In the genomic region with DNA sequence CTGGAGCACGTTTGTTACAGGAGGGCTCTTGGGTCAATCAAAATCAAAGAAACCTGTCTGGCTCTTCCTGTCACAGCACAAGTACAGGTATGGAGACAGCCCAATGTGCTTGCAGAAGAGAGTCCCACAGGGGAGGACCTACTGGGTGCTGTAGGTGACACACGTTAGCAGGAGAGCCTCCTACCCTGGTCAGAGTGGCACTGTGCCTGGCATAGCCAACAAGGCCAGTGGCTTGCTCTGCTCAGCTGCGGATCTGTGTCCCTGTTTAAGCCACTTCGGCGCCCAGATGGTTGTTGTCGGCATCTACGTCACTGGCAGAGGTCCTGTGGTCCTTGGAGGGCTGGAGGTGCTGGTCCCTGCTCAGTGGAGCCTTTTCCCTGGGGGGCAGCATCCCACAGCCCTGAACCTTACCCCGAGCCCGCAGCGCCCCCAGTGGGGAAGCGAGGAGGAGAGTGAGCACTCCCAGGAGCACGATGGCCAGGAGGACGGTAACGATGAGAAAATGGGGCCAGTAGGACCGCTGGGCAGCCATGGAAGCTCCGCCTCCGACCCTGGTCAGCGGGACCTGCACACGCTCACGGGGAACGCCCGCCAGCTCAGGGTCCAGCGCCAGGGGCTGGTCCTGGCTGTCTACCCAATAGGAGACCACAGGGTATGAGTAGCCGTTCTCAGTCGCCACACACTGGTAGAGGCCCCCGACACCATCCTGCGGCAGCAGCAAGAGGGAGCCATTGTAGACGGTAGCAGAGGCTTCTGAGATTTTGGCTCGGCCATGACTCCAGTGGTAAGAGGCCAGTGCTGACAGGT, we compare ENCODE assay signal across 8 mouse cellular contexts. TPM values are rescaled to one million over a fixed set of nuclear protein-coding genes. Genes with fewer than 3 reads are reported as not detected.
DNase-seq lines count a peak whose midpoint lies in the region; ATAC-seq and TF ChIP-seq lines count a peak whose summit lies in the region.

No protein-coding gene starts in this region.

- H3K4me3 ChIP-seq in intestine, postnatal 0 days (ENCODE audit: low read depth, low read length): no peak overlapping the region
- peak overlapping the region; percentile 30 for H3K4me3 ChIP-seq in liver, embryonic 13.5 days (replicated peaks)
- peak overlapping the region; percentile 25 for H3K4me3 ChIP-seq in neural tube, embryonic 12.5 days

- peaks cover 6% of the 10 kb centered on the region; the same call in 1 of the 2 replicates for H3K4me1 ChIP-seq in intestine, postnatal 0 days (replicated peaks; ENCODE audit: control insufficient read depth, insufficient read depth, low read length)
- peaks cover 37% of the 10 kb centered on the region for H3K4me1 ChIP-seq in liver, embryonic 13.5 days (replicated peaks)
- H3K4me1 ChIP-seq in neural tube, embryonic 12.5 days: peaks cover 18% of the 10 kb centered on the region

- peak; percentile 61 to 66 for DNase-seq in B cell, adult 2 months
- peak; percentile 66 to 69 for DNase-seq in adrenal gland, adult 18-20 months (ENCODE audit: low spot score in 2 of 2)
- DNase-seq in embryo, embryonic 11 days: peak; percentile 88
- DNase-seq in gastrocnemius, postnatal 25 days: peak; percentile 33
- DNase-seq in liver, embryonic 13.5 days: peak; percentile 44
- no peak for DNase-seq in urinary bladder, postnatal 25 days (ENCODE audit: low spot score)

- WGBS in intestine, postnatal 0 days: 32% methylated on average over 29 of the region's 29 CpGs
- WGBS in liver, embryonic 13.5 days (ENCODE audit: insufficient replicate concordance): 11% methylated on average over 29 of the region's 29 CpGs
- WGBS in neural tube, embryonic 12.5 days: 8% methylated on average over 29 of the region's 29 CpGs

- no peak for ATAC-seq in intestine, postnatal 0 days
- ATAC-seq in liver, embryonic 13.5 days (ENCODE audit: low read depth): peak; percentile 68
- ATAC-seq in neural tube, embryonic 12.5 days (ENCODE audit: low FRiP score, low read depth): peak; percentile 77

- H3K9me3 ChIP-seq in intestine, postnatal 0 days (ENCODE audit: control insufficient read depth): no peaks in the 10 kb centered on the region
- no peaks in the 10 kb centered on the region for H3K9me3 ChIP-seq in liver, embryonic 13.5 days (replicated peaks)
- H3K9me3 ChIP-seq in neural tube, embryonic 12.5 days: no peaks in the 10 kb centered on the region

- H3K36me3 ChIP-seq in intestine, postnatal 0 days (ENCODE audit: control insufficient read depth, insufficient read depth): peaks cover 48% of the 10 kb centered on the region
- H3K36me3 ChIP-seq in liver, embryonic 13.5 days: 0 out of 2 replicates have a peak, but pooled peaks cover 6% of the 10 kb centered on the region
- H3K36me3 ChIP-seq in neural tube, embryonic 12.5 days: peaks cover 21% of the 10 kb centered on the region

- TF ChIP-seq CTCF in intestine, postnatal 0 days (IDR thresholded peaks at IDR 0.05; ENCODE audit: low read depth): peak; percentile 68

- no peaks in the 10 kb centered on the region for H3K27me3 ChIP-seq in intestine, postnatal 0 days (replicated peaks; ENCODE audit: control insufficient read depth, insufficient read depth, low read length)
- H3K27me3 ChIP-seq in liver, embryonic 13.5 days: peaks cover 56% of the 10 kb centered on the region
- H3K27me3 ChIP-seq in neural tube, embryonic 12.5 days (replicated peaks): 0 out of 2 replicates have a peak, but pooled peaks cover 4% of the 10 kb centered on the region

- H3K4me2 ChIP-seq in intestine, postnatal 0 days (replicated peaks; ENCODE audit: low read depth): peak overlapping the region; percentile 52
- peak overlapping the region; percentile 58 for H3K4me2 ChIP-seq in liver, embryonic 13.5 days
- peak overlapping the region; percentile 57 for H3K4me2 ChIP-seq in neural tube, embryonic 12.5 days (replicated peaks)

- H3K9ac ChIP-seq in intestine, postnatal 0 days (ENCODE audit: low read depth, low read length): no peak overlapping the region
- H3K9ac ChIP-seq in liver, embryonic 13.5 days: no peak overlapping the region
- H3K9ac ChIP-seq in neural tube, embryonic 12.5 days: peak overlapping the region; percentile 41

- H3K27ac ChIP-seq in intestine, postnatal 0 days (ENCODE audit: low read depth, low read length): no peak overlapping the region
- no peak overlapping the region; the same call in 1 of the 2 replicates for H3K27ac ChIP-seq in liver, embryonic 13.5 days
- H3K27ac ChIP-seq in neural tube, embryonic 12.5 days: no peak overlapping the region

RNA-seq across cellular contexts. Expression of gene Slc25a44, which starts 11.7 kb away (rescaled TPM):
- 10 to 100 TPM; 56.0 to 66.6 TPM for total RNA-seq in adrenal gland, adult 18-20 months (2021)
- total RNA-seq in gastrocnemius, postnatal 25 days (2021): 10 to 100 TPM; 14.3 to 14.5 TPM
- 30.4 and 31.7 TPM in 2 replicates for polyA plus RNA-seq in intestine, postnatal 0 days (2015; fragmentation: Nextera tagmentation; extraction: Ambion mirVana)
- polyA plus RNA-seq in liver, embryonic 13.5 days (2015; fragmentation: Nextera tagmentation; extraction: Ambion mirVana): 10.4 and 13.2 TPM in 2 replicates
- 24.1 and 28.0 TPM in 2 replicates for polyA plus RNA-seq in neural tube, embryonic 12.5 days (2016; fragmentation: Nextera tagmentation; extraction: Ambion mirVana)

RNA-seq across cellular contexts. Expression of gene Sema4a, which starts 24.4 kb away (rescaled TPM):
- 10 to 100 TPM; 12.6 to 23.6 TPM for total RNA-seq in adrenal gland, adult 18-20 months (2021)
- 1 to 10 TPM; 1.6 to 1.8 TPM for total RNA-seq in gastrocnemius, postnatal 25 days (2021)
- polyA plus RNA-seq in intestine, postnatal 0 days (2015; fragmentation: Nextera tagmentation; extraction: Ambion mirVana): 93.1 and 101 TPM in 2 replicates
- 13.8 and 15.8 TPM in 2 replicates for polyA plus RNA-seq in liver, embryonic 13.5 days (2015; fragmentation: Nextera tagmentation; extraction: Ambion mirVana)
- polyA plus RNA-seq in neural tube, embryonic 12.5 days (2016; fragmentation: Nextera tagmentation; extraction: Ambion mirVana): 13.6 and 15.3 TPM in 2 replicates

RNA-seq across cellular contexts. Expression of gene Pmf1, which starts 26.5 kb away (rescaled TPM):
- total RNA-seq in adrenal gland, adult 18-20 months (2021): 10 to 100 TPM; 26.5 to 35.5 TPM
- 10 to 100 TPM; 16.9 to 19.0 TPM for total RNA-seq in gastrocnemius, postnatal 25 days (2021)
- polyA plus RNA-seq in intestine, postnatal 0 days (2015; fragmentation: Nextera tagmentation; extraction: Ambion mirVana): 61.2 and 62.5 TPM in 2 replicates
- 97.1 and 105 TPM in 2 replicates for polyA plus RNA-seq in liver, embryonic 13.5 days (2015; fragmentation: Nextera tagmentation; extraction: Ambion mirVana)
- 75.9 and 79.7 TPM in 2 replicates for polyA plus RNA-seq in neural tube, embryonic 12.5 days (2016; fragmentation: Nextera tagmentation; extraction: Ambion mirVana)

RNA-seq across cellular contexts. Expression of gene Bglap, which starts 52.3 kb away (rescaled TPM):
- total RNA-seq in adrenal gland, adult 18-20 months (2021): 1 to 10 TPM in 1 of 2 experiments, not detected in 1; 2.7 TPM
- total RNA-seq in gastrocnemius, postnatal 25 days (2021): 1 to 10 TPM in 1 of 2 experiments, not detected in 1; 1.9 TPM
- not detected in 2 replicates for polyA plus RNA-seq in intestine, postnatal 0 days (2015; fragmentation: Nextera tagmentation; extraction: Ambion mirVana)
- not detected in 2 replicates for polyA plus RNA-seq in liver, embryonic 13.5 days (2015; fragmentation: Nextera tagmentation; extraction: Ambion mirVana)
- not detected in 2 replicates for polyA plus RNA-seq in neural tube, embryonic 12.5 days (2016; fragmentation: Nextera tagmentation; extraction: Ambion mirVana)

RNA-seq across cellular contexts. Expression of gene Bglap2, which starts 58.1 kb away (rescaled TPM):
- total RNA-seq in adrenal gland, adult 18-20 months (2021): under 1 TPM in 1 of 2 experiments, not detected in 1; 0.76 TPM
- total RNA-seq in gastrocnemius, postnatal 25 days (2021): not detected
- not detected in 2 replicates for polyA plus RNA-seq in intestine, postnatal 0 days (2015; fragmentation: Nextera tagmentation; extraction: Ambion mirVana)
- polyA plus RNA-seq in liver, embryonic 13.5 days (2015; fragmentation: Nextera tagmentation; extraction: Ambion mirVana): not detected in 2 replicates
- polyA plus RNA-seq in neural tube, embryonic 12.5 days (2016; fragmentation: Nextera tagmentation; extraction: Ambion mirVana): not detected in 2 replicates
